Mouse (Mus musculus): ENCODE data around the gene Tnfrsf14.

DNA sequence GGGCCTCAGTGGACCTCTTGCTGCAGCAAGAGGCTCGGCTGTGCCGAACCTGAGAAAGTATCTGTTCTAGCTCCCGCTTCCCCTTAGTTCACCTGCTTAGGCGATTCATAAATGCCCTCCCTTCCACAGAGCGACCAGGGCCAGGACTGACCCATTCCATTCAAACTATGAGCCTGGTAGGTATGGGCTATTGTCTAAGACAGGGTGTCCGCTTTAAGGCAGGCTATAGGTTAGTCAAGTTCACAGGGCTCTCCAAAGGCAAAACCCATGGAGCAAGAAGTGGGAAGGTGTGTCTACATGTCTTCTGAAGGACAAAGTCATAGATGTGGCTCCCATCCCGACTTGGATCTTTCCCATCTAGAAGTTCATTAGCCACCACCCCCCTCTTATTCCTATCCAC, 34.3 kb upstream of the Tnfrsf14 start:
- TF ChIP-seq POLR2A (IDR thresholded peaks at IDR 0.05; ENCODE audit: low read depth, low read length) (no peak), CTCF (IDR thresholded peaks at IDR 0.05; ENCODE audit: extremely low read depth, insufficient read length, insufficient replicate concordance, low read depth, low read length) (no peak)
